Mouse (Mus musculus) limb, embryonic 14.5 days (tissue): ENCODE data around the gene Senp5. TPM values are rescaled to one million over a fixed set of nuclear protein-coding genes. Genes with fewer than 3 reads are reported as not detected.

Source experiments
- ATAC-seq: fragments of 200-750 bp; cut with Nextera tagmentation; 2 replicates; pipeline ENCODE4 v1.8.0; 2017; ENCODE audit warnings: low read depth, moderate number of reproducible peaks, moderate TSS enrichment; ENCODE audit not compliant: low FRiP score
- DNase-seq: peaks from one replicate; pipeline ENCODE4 v3.0.0-alpha.2; 2015; ENCODE audit warnings: low spot score
- H3K27ac ChIP-seq: fragments of 300-500 bp; sonication (generic); replicated peaks from 2 replicates; pipeline ENCODE4 v1.5.1; 2014; ENCODE audit warnings: low read depth, mild to moderate bottlenecking, low read length, moderate library complexity, mixed read lengths
- H3K27me3 ChIP-seq: fragments of 300-500 bp; sonication (generic); 2 replicates; pipeline ENCODE4 v1.6.1; 2014; ENCODE audit warnings: low read length, mixed read lengths; ENCODE audit not compliant: control insufficient read depth, insufficient read depth
- H3K36me3 ChIP-seq: fragments of 300-500 bp; sonication (generic); 2 replicates; pipeline ENCODE4 v1.6.1; 2014; ENCODE audit warnings: mild to moderate bottlenecking, low read length, moderate library complexity, mixed read lengths; ENCODE audit not compliant: control insufficient read depth, insufficient read depth
- H3K4me1 ChIP-seq: fragments of 300-500 bp; sonication (generic); 2 replicates; pipeline ENCODE4 v1.6.1; 2014; ENCODE audit warnings: antibody characterized with exemption, low read length, mixed read lengths; ENCODE audit not compliant: control insufficient read depth, insufficient read depth
- H3K4me2 ChIP-seq: fragments of 300-500 bp; sonication (generic); replicated peaks from 2 replicates; pipeline ENCODE4 v1.6.1; 2014; ENCODE audit warnings: low read depth, mild to moderate bottlenecking, low read length, moderate library complexity; ENCODE audit not compliant: severe bottlenecking
- H3K4me3 ChIP-seq: fragments of 300-500 bp; sonication (generic); replicated peaks from 2 replicates; pipeline ENCODE4 v1.5.1; 2014; ENCODE audit warnings: low read length
- H3K9ac ChIP-seq: fragments of 300-500 bp; sonication (generic); 2 replicates; pipeline ENCODE4 v1.6.1; 2014; ENCODE audit warnings: mild to moderate bottlenecking, low read depth, low read length, moderate library complexity; ENCODE audit not compliant: severe bottlenecking
- H3K9me3 ChIP-seq: fragments of 300-500 bp; sonication (generic); 2 replicates; pipeline ENCODE4 v1.6.1; 2016; ENCODE audit warnings: low read length; ENCODE audit not compliant: control insufficient read depth
- POLR2A ChIP-seq: fragments of 200-500 bp; IDR thresholded peaks from 2 replicates; pipeline ENCODE4 v1.8.0; 2012; ENCODE audit warnings: inconsistent platforms, mild to moderate bottlenecking, moderate library complexity, borderline replicate concordance; ENCODE audit not compliant: insufficient read depth, insufficient read length; ENCODE audit errors: extremely low read depth
- WGBS: fragments of 180-500 bp; shearing (Covaris S2); extraction: QIAGEN DNeasy Blood & Tissue Kit; methylation state at CpG from one replicate; pipeline ENCODE4 v1.1.7; 2014; 5-methylcytosine and 5-hydroxymethylcytosine counted together
- microRNA-seq: library from miRNA; unstranded; fragments of <30 nt; microRNA quantifications from one replicate; pipeline ENCODE4, GENCODE M21; 2016
- polyA plus RNA-seq, 2 experiments: library from polyadenylated mRNA; depleted of rRNA in 1 of 2; stranded (reverse) in 1 of 2; unstranded in 1 of 2; fragments of >200 nt; fragmentation: Nextera tagmentation in 1 of 2; extraction: Ambion mirVana in 1 of 2; gene quantifications; 2 replicates each; pipeline versions ENCODE4 v1.2.1 to v1.2.3; 2012 to 2014

Senp5 gene
- polyA plus RNA-seq, 2 experiments = 8.9 to 17.2 TPM

DNA sequence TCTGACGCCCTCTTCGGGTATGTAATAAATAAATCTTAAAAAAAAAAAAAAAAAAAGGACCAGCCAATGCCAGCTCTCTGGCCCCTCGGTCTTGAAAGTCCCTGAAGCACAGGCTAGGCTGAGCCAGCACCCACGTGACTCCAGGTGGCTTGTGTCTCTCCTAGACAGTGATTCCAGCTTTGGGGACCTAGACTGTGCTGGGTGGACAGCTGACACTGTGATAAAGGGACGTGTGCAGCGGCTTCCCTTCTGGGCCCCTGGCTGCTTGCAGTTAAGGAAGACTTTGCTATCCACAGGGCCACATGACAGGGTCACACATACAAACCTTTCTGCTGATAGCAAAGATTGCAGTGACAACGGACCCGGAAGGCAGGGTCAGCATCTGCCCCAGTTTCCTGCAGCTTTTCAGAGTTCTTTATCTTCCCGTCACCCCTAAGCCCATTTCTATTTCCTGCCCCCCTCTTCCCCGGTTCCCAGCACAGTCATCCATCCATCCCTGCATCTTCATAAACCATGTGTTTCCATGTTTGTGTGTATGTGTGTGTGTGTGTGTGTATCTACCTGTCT lies 92.7 kb downstream of the Senp5 start:
- ATAC-seq (no peak), DNase-seq (no peak)
- H3K27me3 ChIP-seq = no peaks in the 10 kb centered on the region
- no peak overlapping the region for H3K27ac ChIP-seq
- no peak overlapping the region for H3K4me2 ChIP-seq
- H3K9me3 ChIP-seq = no peaks in the 10 kb centered on the region
- H3K4me1 ChIP-seq = peaks cover 12% of the 10 kb centered on the region; the same call in 1 of the 2 replicates
- no peaks in the 10 kb centered on the region for H3K36me3 ChIP-seq
- WGBS = 71% methylated on average over 10 of the region's 10 CpGs
- no peak overlapping the region for H3K4me3 ChIP-seq
- no peak overlapping the region for H3K9ac ChIP-seq
- no peak for TF ChIP-seq POLR2A

Small RNAs within 50 kb of the gene (microRNA-seq; reads per million reads assigned to microRNA genes)
- gene Gm26269 = not detected

Other genes with a start within 250 kb of the Senp5 start
- 9.6 and 12.7 TPM in 2 replicates for gene Meltf, start 124.5 kb downstream of the Senp5 start, polyA plus RNA-seq (2012; rRNA removed)
- 2.3 and 3.1 TPM in 2 replicates for gene Meltf, start 124.5 kb downstream of the Senp5 start, polyA plus RNA-seq (2014; fragmentation: Nextera tagmentation; extraction: Ambion mirVana)
- gene Pigz, start 69.4 kb downstream of the Senp5 start, polyA plus RNA-seq (2012; rRNA removed) = 0.20 and 0.35 TPM in 2 replicates
- gene Pigz, start 69.4 kb downstream of the Senp5 start, polyA plus RNA-seq (2014; fragmentation: Nextera tagmentation; extraction: Ambion mirVana) = 0.32 and 0.50 TPM in 2 replicates
- gene 0610012G03Rik, start 54.8 kb downstream of the Senp5 start, polyA plus RNA-seq (2012; rRNA removed) = 55.4 and 72.1 TPM in 2 replicates
- gene 0610012G03Rik, start 54.8 kb downstream of the Senp5 start, polyA plus RNA-seq (2014; fragmentation: Nextera tagmentation; extraction: Ambion mirVana) = 99.4 and 100 TPM in 2 replicates
- 60.0 and 124 TPM in 2 replicates for gene Ncbp2, start 54.8 kb downstream of the Senp5 start, polyA plus RNA-seq (2012; rRNA removed)
- 104 and 115 TPM in 2 replicates for gene Ncbp2, start 54.8 kb downstream of the Senp5 start, polyA plus RNA-seq (2014; fragmentation: Nextera tagmentation; extraction: Ambion mirVana)
- gene Pak2, start 76.1 kb upstream of the Senp5 start, polyA plus RNA-seq (2012; rRNA removed) = 26.5 and 28.4 TPM in 2 replicates
- 35.8 and 36.1 TPM in 2 replicates for gene Pak2, start 76.1 kb upstream of the Senp5 start, polyA plus RNA-seq (2014; fragmentation: Nextera tagmentation; extraction: Ambion mirVana)
- gene Pigx, start 96.5 kb upstream of the Senp5 start, polyA plus RNA-seq (2012; rRNA removed) = 71.1 and 74.9 TPM in 2 replicates
- gene Pigx, start 96.5 kb upstream of the Senp5 start, polyA plus RNA-seq (2014; fragmentation: Nextera tagmentation; extraction: Ambion mirVana) = 104 and 105 TPM in 2 replicates
- gene Cep19, start 96.5 kb upstream of the Senp5 start, polyA plus RNA-seq (2012; rRNA removed) = 11.5 and 15.6 TPM in 2 replicates
- gene Cep19, start 96.5 kb upstream of the Senp5 start, polyA plus RNA-seq (2014; fragmentation: Nextera tagmentation; extraction: Ambion mirVana) = 28.4 and 32.2 TPM in 2 replicates
- 14.2 and 18.2 TPM in 2 replicates for gene Nrros, start 162.3 kb upstream of the Senp5 start, polyA plus RNA-seq (2012; rRNA removed)
- 20.1 and 20.2 TPM in 2 replicates for gene Nrros, start 162.3 kb upstream of the Senp5 start, polyA plus RNA-seq (2014; fragmentation: Nextera tagmentation; extraction: Ambion mirVana)
- 0.08 TPM in 1 of 2 replicates, not detected in the other for gene Bex6, start 176.5 kb upstream of the Senp5 start, polyA plus RNA-seq (2012; rRNA removed)
- 0.19 TPM in 1 of 2 replicates, not detected in the other for gene Bex6, start 176.5 kb upstream of the Senp5 start, polyA plus RNA-seq (2014; fragmentation: Nextera tagmentation; extraction: Ambion mirVana)
- 11.7 and 13.3 TPM in 2 replicates for gene Fbxo45, start 243.9 kb upstream of the Senp5 start, polyA plus RNA-seq (2012; rRNA removed)
- 14.0 and 20.3 TPM in 2 replicates for gene Fbxo45, start 243.9 kb upstream of the Senp5 start, polyA plus RNA-seq (2014; fragmentation: Nextera tagmentation; extraction: Ambion mirVana)
- 13.7 and 13.8 TPM in 2 replicates for gene Wdr53, start 243.9 kb upstream of the Senp5 start, polyA plus RNA-seq (2012; rRNA removed)
- gene Wdr53, start 243.9 kb upstream of the Senp5 start, polyA plus RNA-seq (2014; fragmentation: Nextera tagmentation; extraction: Ambion mirVana) = 17.8 and 18.1 TPM in 2 replicates